ENCODE assay signal across 9 mouse cellular contexts in genomic region chr12:16391630-16392269, GRCm38 (mm10).
DNase-seq lines count a peak whose midpoint lies in the region; ATAC-seq and TF ChIP-seq lines count a peak whose summit lies in the region.
"Had no signal": no experiment of that assay in that cellular context is flagged by ENCODE, and none has a peak within 500 bp of the region (broad histone marks: within the 10 kb centered on the region; RNA-seq: fewer than 3 reads in every experiment).

No protein-coding gene starts in this region.

- no peak for DNase-seq in heart, adult 2 months
- DNase-seq in urinary bladder, postnatal 14 days (ENCODE audit: low spot score) = peak; percentile 19
- DNase-seq in urinary bladder, postnatal 25 days (ENCODE audit: low spot score) = no peak
- peak; percentile 31 to 66 for DNase-seq in layer of hippocampus, postnatal 36 days
- no peak for DNase-seq in testis, postnatal 10 days (ENCODE audit: low spot score)
- DNase-seq: adrenal gland, postnatal 14 days had no signal

- intact Hi-C loops in heart, adult 2 months (cut with DNase I) = no loop called here

- peaks cover 13% of the 10 kb centered on the region for H3K4me1 ChIP-seq in heart, embryonic 12.5 days (replicated peaks)
- no peaks in the 10 kb centered on the region; the same call in 1 of the 2 replicates for H3K4me1 ChIP-seq in heart, adult 2 months (ENCODE audit: control insufficient read depth, insufficient read depth, low read length)
- H3K4me1 ChIP-seq in hindbrain, embryonic 13.5 days (replicated peaks) = no peaks in the 10 kb centered on the region
- no peaks in the 10 kb centered on the region for H3K4me1 ChIP-seq in hindbrain, embryonic 16.5 days (ENCODE audit: control insufficient read depth, insufficient read depth, low read depth, low read length)

- no peaks in the 10 kb centered on the region; the same call in 1 of the 2 replicates for H3K9me3 ChIP-seq in heart, embryonic 12.5 days (replicated peaks)
- no peaks in the 10 kb centered on the region for H3K9me3 ChIP-seq in hindbrain, embryonic 13.5 days
- H3K9me3 ChIP-seq in hindbrain, embryonic 16.5 days (ENCODE audit: control insufficient read depth, low read length) = no peaks in the 10 kb centered on the region

- H3K4me2 ChIP-seq in heart, embryonic 12.5 days = no peak overlapping the region
- H3K4me2 ChIP-seq in hindbrain, embryonic 13.5 days = no peak overlapping the region
- H3K4me2 ChIP-seq in hindbrain, embryonic 16.5 days (ENCODE audit: low read length) = no peak overlapping the region

- TF ChIP-seq CTCF in heart, adult 2 months (IDR thresholded peaks at IDR 0.05) = no peak

- no peak overlapping the region for H3K4me3 ChIP-seq in heart, embryonic 12.5 days
- H3K4me3 ChIP-seq in heart, adult 2 months = no peak overlapping the region
- no peak overlapping the region for H3K4me3 ChIP-seq in hindbrain, embryonic 13.5 days
- no peak overlapping the region for H3K4me3 ChIP-seq in hindbrain, embryonic 16.5 days (ENCODE audit: low read length)

- peak; percentile 71 for ATAC-seq in heart, embryonic 12.5 days (ENCODE audit: insufficient number of reproducible peaks, low FRiP score)
- no peak for ATAC-seq in hindbrain, embryonic 13.5 days (ENCODE audit: low FRiP score)
- ATAC-seq in hindbrain, embryonic 16.5 days = no peak

- no peak for TF ChIP-seq EP300 in heart, adult 2 months (IDR thresholded peaks at IDR 0.05; ENCODE audit: insufficient read depth, low read depth, low read length)

- no peaks in the 10 kb centered on the region for H3K36me3 ChIP-seq in heart, embryonic 12.5 days
- no peaks in the 10 kb centered on the region for H3K36me3 ChIP-seq in heart, adult 2 months (ENCODE audit: control insufficient read depth, insufficient read depth, low read length)
- no peaks in the 10 kb centered on the region for H3K36me3 ChIP-seq in hindbrain, embryonic 13.5 days
- no peaks in the 10 kb centered on the region for H3K36me3 ChIP-seq in hindbrain, embryonic 16.5 days (ENCODE audit: control insufficient read depth, insufficient read depth, low read length)

- 19% methylated on average over 5 of the region's 5 CpGs for WGBS in heart, embryonic 12.5 days
- 41% methylated on average over 5 of the region's 5 CpGs for WGBS in heart, adult 2 months
- 85% methylated on average over 5 of the region's 5 CpGs for WGBS in hindbrain, embryonic 13.5 days
- 75% methylated on average over 5 of the region's 5 CpGs for WGBS in hindbrain, embryonic 16.5 days

- H3K9ac ChIP-seq in heart, embryonic 12.5 days = no peak overlapping the region
- H3K9ac ChIP-seq in heart, adult 2 months (ENCODE audit: low read depth, low read length) = no peak overlapping the region
- no peak overlapping the region for H3K9ac ChIP-seq in hindbrain, embryonic 13.5 days
- no peak overlapping the region for H3K9ac ChIP-seq in hindbrain, embryonic 16.5 days (ENCODE audit: low read depth, low read length)

- H3K27ac ChIP-seq in heart, embryonic 12.5 days (ENCODE audit: poor library complexity, severe bottlenecking) = peak overlapping the region; percentile 83
- no peak overlapping the region for H3K27ac ChIP-seq in heart, adult 2 months
- H3K27ac ChIP-seq in hindbrain, embryonic 13.5 days = no peak overlapping the region
- no peak overlapping the region for H3K27ac ChIP-seq in hindbrain, embryonic 16.5 days (ENCODE audit: low read depth, low read length)

- no peak for TF ChIP-seq POLR2A in heart, adult 2 months (IDR thresholded peaks at IDR 0.05; ENCODE audit: insufficient read depth, low read depth, low read length)

- no peaks in the 10 kb centered on the region for H3K79me2 ChIP-seq in heart, adult 2 months (replicated peaks; ENCODE audit: control insufficient read depth, insufficient read depth, low read length)

- no peaks in the 10 kb centered on the region for H3K27me3 ChIP-seq in heart, embryonic 12.5 days (replicated peaks)
- H3K27me3 ChIP-seq in heart, adult 2 months (ENCODE audit: control insufficient read depth, insufficient read depth, low read length) = no peaks in the 10 kb centered on the region
- no peaks in the 10 kb centered on the region for H3K27me3 ChIP-seq in hindbrain, embryonic 13.5 days
- H3K27me3 ChIP-seq in hindbrain, embryonic 16.5 days (replicated peaks; ENCODE audit: control insufficient read depth, insufficient read depth, low read length) = no peaks in the 10 kb centered on the region

Comparison
In these comparisons a context has a peak if more than half of its experiments do, and no peak if none do; other contexts are left out.
1. DNase-seq: peak in urinary bladder, postnatal 14 days (single experiment) and layer of hippocampus, postnatal 36 days (2 of 2); none in heart, adult 2 months (0 of 2), urinary bladder, postnatal 25 days (single experiment) and testis, postnatal 10 days (single experiment).